Mouse (Mus musculus) hindbrain, embryonic 12.5 days (tissue): ENCODE measurements around the gene Mcl1. TPM values are rescaled to one million over a fixed set of nuclear protein-coding genes. Genes with fewer than 3 reads are reported as not detected.

Source experiments
- ATAC-seq: fragments of 200-750 bp; cut with Nextera tagmentation; 2 replicates; pipeline ENCODE4 v1.8.0; 2017; ENCODE audit warnings: moderate TSS enrichment; ENCODE audit not compliant: low FRiP score
- H3K27ac ChIP-seq: fragments of 300-500 bp; sonication (generic); 2 replicates; pipeline ENCODE4 v1.5.1; 2016; ENCODE audit warnings: mild to moderate bottlenecking
- H3K27me3 ChIP-seq: fragments of 300-500 bp; sonication (generic); 2 replicates; pipeline ENCODE4 v1.6.1; 2016; ENCODE audit warnings: mild to moderate bottlenecking
- H3K36me3 ChIP-seq: fragments of 300-500 bp; sonication (generic); 2 replicates; pipeline ENCODE4 v1.6.1; 2016; ENCODE audit warnings: mild to moderate bottlenecking
- H3K4me1 ChIP-seq: fragments of 300-500 bp; sonication (generic); 2 replicates; pipeline ENCODE4 v1.6.1; 2016
- H3K4me2 ChIP-seq: fragments of 300-500 bp; sonication (generic); replicated peaks from 2 replicates; pipeline ENCODE4 v1.6.1; 2016; ENCODE audit warnings: mild to moderate bottlenecking
- H3K4me3 ChIP-seq: fragments of 300-500 bp; sonication (generic); 2 replicates; pipeline ENCODE4 v1.5.1; 2016; ENCODE audit warnings: mild to moderate bottlenecking
- H3K9ac ChIP-seq: fragments of 300-500 bp; sonication (generic); 2 replicates; pipeline ENCODE4 v1.6.1; 2016; ENCODE audit warnings: mild to moderate bottlenecking, moderate library complexity
- H3K9me3 ChIP-seq: fragments of 300-500 bp; sonication (generic); replicated peaks from 2 replicates; pipeline ENCODE4 v1.6.1; 2016; ENCODE audit warnings: mild to moderate bottlenecking
- WGBS: fragments of 180-500 bp; shearing (Covaris S2); methylation state at CpG from one replicate; pipeline ENCODE4 v1.1.7; 2016; 5-methylcytosine and 5-hydroxymethylcytosine counted together
- polyA plus RNA-seq: library from polyadenylated mRNA; unstranded; fragments of >200 nt; fragmentation: Nextera tagmentation; extraction: Ambion mirVana; gene quantifications from 2 replicates; pipeline ENCODE4 v1.2.1, GENCODE M21; 2016

The Mcl1 gene
- polyA plus RNA-seq, 1 experiment from 2014 or later: 86.4 TPM

DNA sequence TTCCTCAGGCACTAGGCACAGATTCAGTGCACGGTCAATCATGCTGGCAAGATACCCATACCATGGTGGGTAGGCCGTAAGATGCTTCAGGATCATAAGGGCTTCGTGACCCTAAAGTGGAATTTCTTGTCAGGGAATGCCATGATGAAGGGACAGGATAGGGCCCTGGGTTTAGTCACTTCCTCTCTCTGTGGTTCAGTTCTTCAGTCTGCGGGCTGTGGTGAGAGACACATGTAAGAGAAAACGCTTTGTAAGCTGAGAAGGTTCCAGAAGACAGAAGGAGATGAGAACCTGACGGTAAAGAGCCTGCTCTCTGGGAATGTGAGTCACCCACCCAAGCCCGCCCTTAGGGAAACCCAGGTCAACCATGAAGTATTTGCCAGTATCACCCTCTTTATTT, 48.9 kb downstream of the Mcl1 start:
- H3K4me2 ChIP-seq: no peak overlapping the region
- ATAC-seq: no peak
- no peak overlapping the region for H3K27ac ChIP-seq
- no peaks in the 10 kb centered on the region for H3K4me1 ChIP-seq
- no peak overlapping the region for H3K4me3 ChIP-seq
- H3K9me3 ChIP-seq: no peaks in the 10 kb centered on the region
- H3K9ac ChIP-seq: no peak overlapping the region
- 86% methylated on average over 7 of the region's 7 CpGs for WGBS
- no peaks in the 10 kb centered on the region for H3K27me3 ChIP-seq
- no peaks in the 10 kb centered on the region for H3K36me3 ChIP-seq

DNA sequence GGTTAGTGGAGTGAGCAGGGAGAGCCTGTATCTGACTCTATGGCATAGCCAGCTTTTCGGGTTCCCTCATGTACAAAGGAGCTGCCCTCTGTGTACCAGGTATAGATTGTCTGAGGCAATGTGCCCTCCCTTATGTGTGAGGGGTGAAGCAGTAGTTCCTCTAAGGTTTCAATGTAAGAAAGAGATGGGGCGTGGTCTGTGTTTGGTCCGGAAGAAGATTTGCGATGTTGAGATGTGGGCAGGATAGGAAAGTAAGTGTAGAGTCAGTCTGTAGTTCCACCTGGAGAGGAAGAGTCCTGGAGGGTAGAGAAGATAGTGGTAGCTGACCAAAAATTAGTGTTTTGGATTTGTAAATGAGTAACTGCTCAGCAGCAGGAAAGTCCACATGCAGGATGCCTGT, 50.5 kb downstream of the Mcl1 start:
- Histone ChIP-seq H3K4me2 (no peak overlapping the region), H3K9ac (no peak overlapping the region), H3K27ac (no peak overlapping the region), H3K4me1 (no peaks in the 10 kb centered on the region), H3K36me3 (no peaks in the 10 kb centered on the region), H3K9me3 (no peaks in the 10 kb centered on the region; the same call in 1 of the 2 replicates), H3K27me3 (no peaks in the 10 kb centered on the region), H3K4me3 (no peak overlapping the region)
- 91% methylated on average over 4 of the region's 4 CpGs for WGBS
- ATAC-seq: no peak

GRCm38 (mm10) chr3:95709967-95710366, 51.4 kb downstream of the Mcl1 start:
- H3K4me3 ChIP-seq: no peak overlapping the region
- H3K4me2 ChIP-seq: no peak overlapping the region
- H3K9me3 ChIP-seq: no peaks in the 10 kb centered on the region; the same call in 1 of the 2 replicates
- H3K36me3 ChIP-seq: no peaks in the 10 kb centered on the region
- H3K4me1 ChIP-seq: no peaks in the 10 kb centered on the region
- H3K9ac ChIP-seq: no peak overlapping the region
- H3K27me3 ChIP-seq: no peaks in the 10 kb centered on the region
- H3K27ac ChIP-seq: no peak overlapping the region
- no peak for ATAC-seq

Other genes starting within 250 kb of the Mcl1 start
- gene Arnt, start 224.4 kb upstream of the Mcl1 start, polyA plus RNA-seq: 34.3 and 37.7 TPM in 2 replicates
- gene Ctsk, start 159.5 kb upstream of the Mcl1 start, polyA plus RNA-seq: 18.3 and 20.2 TPM in 2 replicates
- gene Ctss, start 132.0 kb upstream of the Mcl1 start, polyA plus RNA-seq: 9.3 and 12.0 TPM in 2 replicates
- gene Hormad1, start 99.1 kb upstream of the Mcl1 start, polyA plus RNA-seq: not detected in 2 replicates
- 33.7 and 34.7 TPM in 2 replicates for gene Golph3l, start 69.9 kb upstream of the Mcl1 start, polyA plus RNA-seq
- gene Ensa, start 33.8 kb upstream of the Mcl1 start, polyA plus RNA-seq: 91.3 and 97.5 TPM in 2 replicates
- gene Adamtsl4, start 29.1 kb downstream of the Mcl1 start, polyA plus RNA-seq: 0.65 and 1.2 TPM in 2 replicates
- 12.6 and 13.2 TPM in 2 replicates for gene Ecm1, start 80.8 kb downstream of the Mcl1 start, polyA plus RNA-seq
- gene Tars2, start 101.4 kb downstream of the Mcl1 start, polyA plus RNA-seq: 39.5 and 45.9 TPM in 2 replicates
- gene Rprd2, start 160.1 kb downstream of the Mcl1 start, polyA plus RNA-seq: 28.3 and 29.6 TPM in 2 replicates
- 52.5 and 56.9 TPM in 2 replicates for gene Prpf3, start 197.1 kb downstream of the Mcl1 start, polyA plus RNA-seq
- 309 and 346 TPM in 2 replicates for gene Mrps21, start 212.7 kb downstream of the Mcl1 start, polyA plus RNA-seq
- 4.0 and 7.7 TPM in 2 replicates for gene Ciart, start 223.5 kb downstream of the Mcl1 start, polyA plus RNA-seq
- 9.2 and 12.1 TPM in 2 replicates for gene BC028528, start 233.2 kb downstream of the Mcl1 start, polyA plus RNA-seq
- 32.4 and 36.8 TPM in 2 replicates for gene Aph1a, start 235.2 kb downstream of the Mcl1 start, polyA plus RNA-seq
- gene Car14, start 245.9 kb downstream of the Mcl1 start, polyA plus RNA-seq: 12.8 and 13.8 TPM in 2 replicates